16 mouse cellular contexts compared by ENCODE assay signal in genomic region chr12:82780936-82781335, GRCm38 (mm10).
"Had no signal": no experiment of that assay in that cellular context is flagged by ENCODE, and none has a peak within 500 bp of the region (broad histone marks: within the 10 kb centered on the region; RNA-seq: fewer than 3 reads in every experiment).

No protein-coding gene starts in this region.

- H3K36me3 ChIP-seq: neural tube, embryonic 12.5 days; neural tube, embryonic 13.5 days; neural tube, embryonic 15.5 days; stomach, embryonic 15.5 days had no signal

- H3K4me3 ChIP-seq: neural tube, embryonic 12.5 days; neural tube, embryonic 13.5 days; neural tube, embryonic 15.5 days; stomach, embryonic 15.5 days had no signal

- H3K4me1 ChIP-seq: neural tube, embryonic 12.5 days; neural tube, embryonic 13.5 days; stomach, embryonic 15.5 days had no signal

- H3K27ac ChIP-seq: neural tube, embryonic 12.5 days; neural tube, embryonic 13.5 days; neural tube, embryonic 15.5 days; stomach, embryonic 15.5 days; stomach, postnatal 0 days had no signal

- DNase-seq: retina, postnatal 1 day; right cerebral cortex, adult 18-20 months; right cerebral cortex, postnatal 14 days; right cerebral cortex, postnatal 25 days; right cerebral cortex, postnatal 4 days; thymus, adult 18-20 months; thymus, adult 2 months; thymus, postnatal 14 days; thymus, postnatal 25 days; thymus, postnatal 36 days; thymus, postnatal 4 days had no signal

- H3K9ac ChIP-seq: neural tube, embryonic 12.5 days; neural tube, embryonic 13.5 days; neural tube, embryonic 15.5 days; stomach, embryonic 15.5 days had no signal

- H3K4me2 ChIP-seq: neural tube, embryonic 12.5 days; neural tube, embryonic 13.5 days; neural tube, embryonic 15.5 days; stomach, embryonic 15.5 days had no signal

- H3K9me3 ChIP-seq: neural tube, embryonic 12.5 days; neural tube, embryonic 13.5 days; neural tube, embryonic 15.5 days; stomach, embryonic 15.5 days had no signal

- H3K27me3 ChIP-seq: neural tube, embryonic 12.5 days; neural tube, embryonic 13.5 days; neural tube, embryonic 15.5 days; stomach, embryonic 15.5 days had no signal
